ENCODE assay signal across 1 mouse cellular context in the genomic region with DNA sequence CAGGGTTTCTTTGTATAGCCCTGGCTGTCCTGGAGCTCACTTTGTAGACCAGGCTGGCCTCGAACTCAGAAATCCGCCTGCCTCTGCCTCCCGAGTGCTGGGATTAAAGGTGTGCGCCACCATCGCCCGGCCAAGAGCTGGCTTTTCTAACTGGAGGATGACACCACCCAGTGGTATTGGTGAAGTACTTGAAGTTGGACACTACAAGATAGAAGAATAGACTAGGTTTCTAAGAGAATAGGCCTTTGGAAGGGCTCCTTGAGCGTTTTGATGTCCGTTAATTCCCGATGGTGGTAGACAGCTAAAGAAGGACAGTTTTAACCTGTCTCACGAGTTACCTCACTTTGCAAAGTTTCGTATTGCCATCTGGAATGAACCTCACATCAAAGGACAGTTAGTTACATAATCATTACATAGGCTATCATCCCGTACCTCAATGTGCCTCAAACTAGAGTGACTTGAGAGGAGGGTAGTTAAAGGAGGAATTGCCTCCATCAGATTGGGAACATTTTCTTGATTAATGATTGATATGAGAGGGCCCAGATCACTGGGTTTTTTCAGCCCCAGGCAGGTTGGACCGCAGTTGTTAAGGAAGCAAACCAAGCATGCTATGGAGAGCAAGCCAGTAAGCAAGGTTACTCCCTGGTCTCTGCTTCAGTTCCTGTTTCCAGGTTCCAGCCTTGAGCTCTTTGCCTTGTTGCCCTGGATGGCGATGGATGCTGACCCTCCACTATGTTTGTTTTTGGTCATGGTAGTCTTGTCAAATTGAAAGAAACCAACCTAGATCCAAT.
TF ChIP-seq lines count a peak whose summit lies in the region.

No protein-coding gene starts in this region.

TF ChIP-seq in C2C12, 6 proteins besides CTCF, POLR2A, EP300 and RAD21 (continued from another document):
- TF ChIP-seq CEBPB (IDR thresholded peaks at IDR 0.05; ENCODE audit: low read depth) (no peak), MYOD1 (IDR thresholded peaks at IDR 0.05; ENCODE audit: control insufficient read depth, insufficient read length, low read depth) (no peak)
